Mouse (Mus musculus): ENCODE results near the gene Neurl2. TPM values are rescaled to one million over a fixed set of nuclear protein-coding genes. Genes with fewer than 3 reads are reported as not detected.

Neurl2 gene
- total and polyA plus RNA-seq, 3 experiments: 1.8 to 4.1 (median 2.1) TPM

DNA sequence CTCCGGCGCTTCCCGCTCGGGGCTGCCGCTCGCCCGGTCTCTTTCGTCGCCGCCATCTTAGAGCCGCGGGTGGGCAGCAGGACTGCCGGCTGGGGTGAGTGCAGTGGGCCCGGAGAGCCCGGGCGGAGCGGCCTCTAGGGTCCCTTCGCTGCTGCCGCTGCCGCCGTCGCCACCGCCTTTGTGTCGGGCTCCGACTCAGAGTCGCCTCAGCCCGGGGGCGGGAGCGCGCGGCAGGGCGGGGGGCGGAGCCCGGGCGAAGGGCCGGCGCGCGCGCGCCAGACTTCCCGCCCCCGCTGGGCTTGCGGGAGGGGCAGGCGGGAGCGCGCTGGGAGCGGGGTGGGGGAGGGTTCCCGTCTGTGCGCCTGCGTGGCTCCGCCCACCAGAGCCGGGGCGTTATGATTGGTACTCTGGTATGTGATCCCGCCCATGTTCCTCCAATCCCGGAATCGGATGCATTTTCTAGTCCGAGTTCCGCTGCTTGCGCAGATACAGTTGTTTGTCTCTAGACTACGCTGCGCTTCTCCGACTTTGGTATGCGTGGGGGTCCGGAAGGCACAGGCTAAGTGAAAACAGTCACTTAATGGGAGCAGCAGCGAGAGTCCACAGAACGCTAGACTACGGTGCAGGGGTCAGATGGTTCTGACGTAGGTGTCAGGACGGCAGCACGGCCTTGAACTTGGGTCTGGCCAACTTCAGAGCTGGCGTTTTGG, 46.5 kb upstream of the Neurl2 start (continued):
- TF ChIP-seq SMC3 (IDR thresholded peaks at IDR 0.05; ENCODE audit: low read depth, low read length) (no peak), USF2 (conservative IDR thresholded peaks at IDR 0.05; ENCODE audit: low read depth, low read length) (no peak), SIN3A (IDR thresholded peaks at IDR 0.05; ENCODE audit: low read length) (no peak), MAX (IDR thresholded peaks at IDR 0.05; ENCODE audit: low read length) (0 out of 2 replicates have a peak, but pooled peaks have one; percentile 25), ELF1 (IDR thresholded peaks at IDR 0.05; ENCODE audit: low read depth, low read length) (peak; percentile 91), RCOR1 (conservative IDR thresholded peaks at IDR 0.05; ENCODE audit: low read depth, low read length) (no peak), TBP (conservative IDR thresholded peaks at IDR 0.05; ENCODE audit: low read depth, low read length) (peak; percentile 87), MXI1 (IDR thresholded peaks at IDR 0.05; ENCODE audit: low read depth, low read length) (no peak), PAX5 (IDR thresholded peaks at IDR 0.05; ENCODE audit: low read length) (no peak), GABPA (IDR thresholded peaks at IDR 0.05; ENCODE audit: insufficient replicate concordance, low read depth, low read length) (no peak), IRF4 (IDR thresholded peaks at IDR 0.05; ENCODE audit: low read depth, low read length) (no peak; the same call in 1 of the 2 replicates), MEF2A (IDR thresholded peaks at IDR 0.05; ENCODE audit: borderline replicate concordance, low read depth, low read length) (no peak)

DNA sequence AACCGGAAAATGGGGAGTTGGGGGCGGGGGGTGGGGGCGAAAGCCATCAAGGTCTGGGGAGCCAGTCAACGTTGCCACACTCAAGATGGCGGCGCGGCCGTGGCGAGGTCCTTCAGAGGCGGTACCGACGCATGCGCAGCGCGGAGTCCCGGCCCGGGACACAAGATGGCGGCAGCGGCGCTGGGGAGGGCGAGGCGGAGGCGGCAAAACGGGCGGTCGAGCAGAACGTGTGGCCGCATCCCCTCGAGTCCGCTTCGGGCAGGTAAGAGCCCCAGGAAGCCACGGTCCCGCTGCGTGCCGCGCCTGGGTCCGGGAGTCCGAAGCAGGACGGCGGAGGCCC, 45.9 kb upstream of the Neurl2 start, which contains the start of gene Pcif1:
Gene Pcif1 (plus strand): TSS at position 77 of the 340 bp plus-strand sequence.
- Histone ChIP-seq H3K4me1 (ENCODE audit: control insufficient read depth in 1 of 2, insufficient read depth in 2 of 2) (peaks cover 4 to 33% of the 10 kb centered on the region in 2 experiments), H3K4me3 (replicated peaks in 1 of 3; ENCODE audit: low read depth in 2 of 3, low read length in 2 of 3, poor library complexity in 1 of 3) (peak within 1 kb of the TSS; percentile 80 to 92 (median 88)), H3K9ac (ENCODE audit: insufficient read depth, low read depth) (peak within 1 kb of the TSS; percentile 95), H3K36me3 (replicated peaks in 1 of 2; ENCODE audit: control insufficient read depth in 1 of 2, insufficient read depth in 1 of 2, low read length in 1 of 2) (peaks cover 11 to 19% of the 10 kb centered on the region in 2 experiments), H3K9me3 (replicated peaks; ENCODE audit: low read length) (no peaks in the 10 kb centered on the region), H3K4me2 (ENCODE audit: insufficient read depth, low read depth, poor library complexity, severe bottlenecking) (peak within 1 kb of the TSS; percentile 87), H3K27me3 (replicated peaks) (no peaks in the 10 kb centered on the region), H3K79me2 (replicated peaks; ENCODE audit: control insufficient read depth, extremely low read depth, insufficient read depth, poor library complexity, severe bottlenecking) (peaks cover 18% of the 10 kb centered on the region), H3K27ac (ENCODE audit: insufficient read depth, low read depth) (peak within 1 kb of the TSS; percentile 84)
- peak; percentile 85 for DNase-seq (ENCODE audit: extremely low read depth)
- dilution Hi-C loops (cut with MboI; ENCODE audit: extremely low pct_ligation_motif_present, extremely low pct_unique_long_range_greater_than_20kb, low sequenced_read_pairs) (no loop called here), in situ Hi-C loops (cut with MboI; ENCODE audit: low pct_ligation_motif_present, low pct_unique_long_range_greater_than_20kb, low sequenced_read_pairs) (loop anchor here (5.0 kb wide), 1 partner anchor 47 kb away; the partner anchor contains the start of genes Ctsa and Neurl2)
- TF ChIP-seq MEF2A (IDR thresholded peaks at IDR 0.05; ENCODE audit: borderline replicate concordance, low read depth, low read length) (no peak), MYC (IDR thresholded peaks at IDR 0.05; ENCODE audit: low read depth, low read length) (no peak), ZMIZ1 (IDR thresholded peaks at IDR 0.05; ENCODE audit: low read depth, low read length) (peak; percentile 86), BHLHE40 (IDR thresholded peaks at IDR 0.05; ENCODE audit: low read depth, low read length) (no peak), KAT2A (IDR thresholded peaks at IDR 0.05; ENCODE audit: insufficient replicate concordance, low read length) (peak; percentile 87; the same call in 1 of the 2 replicates), ELF1 (IDR thresholded peaks at IDR 0.05; ENCODE audit: low read depth, low read length) (peak; percentile 45; the same call in 1 of the 2 replicates), USF1 (IDR thresholded peaks at IDR 0.05; ENCODE audit: low read depth, low read length) (no peak), UBTF (IDR thresholded peaks at IDR 0.05; ENCODE audit: low read depth, low read length) (no peak), USF2 (conservative IDR thresholded peaks at IDR 0.05; ENCODE audit: low read depth, low read length) (no peak), JUN (IDR thresholded peaks at IDR 0.05; ENCODE audit: insufficient read depth, low read depth, low read length) (no peak), CTCF (conservative IDR thresholded peaks at IDR 0.05 in 1 of 2, IDR thresholded peaks at IDR 0.05 in 1 of 2; ENCODE audit: low read depth in 2 of 2, low read length in 2 of 2) (no peak), ETS1 (conservative IDR thresholded peaks at IDR 0.05; ENCODE audit: low read depth, low read length) (no peak), POLR2A (IDR thresholded peaks at IDR 0.05; ENCODE audit: low read depth, low read length) (peak; percentile 69), GABPA (IDR thresholded peaks at IDR 0.05; ENCODE audit: insufficient replicate concordance, low read depth, low read length) (peak; percentile 17; the same call in 1 of the 2 replicates), TCF12 (IDR thresholded peaks at IDR 0.05; ENCODE audit: low read depth, low read length) (peak; percentile 95), CHD1 (IDR thresholded peaks at IDR 0.05; ENCODE audit: low read depth, low read length) (no peak), MXI1 (IDR thresholded peaks at IDR 0.05; ENCODE audit: low read depth, low read length) (no peak), HCFC1 (IDR thresholded peaks at IDR 0.05; ENCODE audit: low read depth, low read length) (peak; percentile 90), MAZ (IDR thresholded peaks at IDR 0.05; ENCODE audit: low read depth, low read length) (peak; percentile 34; the same call in 1 of the 2 replicates), ZC3H11A (IDR thresholded peaks at IDR 0.05; ENCODE audit: low read depth, low read length) (no peak), PAX5 (IDR thresholded peaks at IDR 0.05; ENCODE audit: low read length) (no peak), NRF1 (IDR thresholded peaks at IDR 0.05; ENCODE audit: low read depth, low read length) (peak; percentile 88), CHD2 (IDR thresholded peaks at IDR 0.05; ENCODE audit: low read length) (no peak; the same call in 1 of the 2 replicates), NELFE (IDR thresholded peaks at IDR 0.05; ENCODE audit: low read depth, low read length) (peak; percentile 93), ZKSCAN1 (IDR thresholded peaks at IDR 0.05; ENCODE audit: borderline replicate concordance, low read depth, low read length) (no peak), RAD21 (IDR thresholded peaks at IDR 0.05; ENCODE audit: low read depth, low read length) (no peak), EP300 (IDR thresholded peaks at IDR 0.05; ENCODE audit: low read length) (no peak), IRF4 (IDR thresholded peaks at IDR 0.05; ENCODE audit: low read depth, low read length) (no peak; the same call in 1 of the 2 replicates), MAX (IDR thresholded peaks at IDR 0.05; ENCODE audit: low read length) (no peak; the same call in 1 of the 2 replicates), SMC3 (IDR thresholded peaks at IDR 0.05; ENCODE audit: low read depth, low read length) (no peak), JUND (conservative IDR thresholded peaks at IDR 0.05; ENCODE audit: low read depth, low read length) (no peak), SIN3A (IDR thresholded peaks at IDR 0.05; ENCODE audit: low read length) (no peak), RCOR1 (conservative IDR thresholded peaks at IDR 0.05; ENCODE audit: low read depth, low read length) (0 out of 2 replicates have a peak, but pooled peaks have one; percentile 68)
